8 mouse cellular contexts compared by ENCODE assay signal in genomic region chr17:66221256-66221655, GRCm38 (mm10).
DNase-seq lines count a peak whose midpoint lies in the region; ATAC-seq and TF ChIP-seq lines count a peak whose summit lies in the region.

No protein-coding gene starts in this region.

- no peak overlapping the region for H3K27ac ChIP-seq in CH12.LX (ENCODE audit: insufficient read depth, low read depth)
- H3K27ac ChIP-seq in kidney, postnatal 0 days: no peak overlapping the region
- H3K27ac ChIP-seq in liver, embryonic 14.5 days: no peak overlapping the region
- H3K27ac ChIP-seq in olfactory bulb, adult 2 months (ENCODE audit: insufficient read depth, low read depth, low read length): no peak overlapping the region

- TF ChIP-seq POLR2A in CH12.LX (IDR thresholded peaks at IDR 0.05; ENCODE audit: low read depth, low read length): no peak
- no peak for TF ChIP-seq POLR2A in olfactory bulb, adult 2 months (IDR thresholded peaks at IDR 0.05; ENCODE audit: insufficient read depth, low read depth, low read length)

- in situ Hi-C loops in CH12.LX (cut with MboI; ENCODE audit: low pct_ligation_motif_present, low pct_unique_long_range_greater_than_20kb, low sequenced_read_pairs): no loop called here

- 6% methylated on average over 8 of the region's 8 CpGs for WGBS in kidney, postnatal 0 days
- 6% methylated on average over 8 of the region's 8 CpGs for WGBS in liver, embryonic 14.5 days (ENCODE audit: insufficient replicate concordance)
- 6% methylated on average over 8 of the region's 8 CpGs for WGBS in olfactory bulb, adult 2 months

- dilution Hi-C loops in CH12.LX (cut with MboI; ENCODE audit: extremely low pct_ligation_motif_present, extremely low pct_unique_long_range_greater_than_20kb, low sequenced_read_pairs): no loop called here

- H3K4me2 ChIP-seq in CH12.LX (ENCODE audit: insufficient read depth, low read depth, poor library complexity, severe bottlenecking): no peak overlapping the region
- no peak overlapping the region for H3K4me2 ChIP-seq in kidney, postnatal 0 days (ENCODE audit: low read length)
- no peak overlapping the region for H3K4me2 ChIP-seq in liver, embryonic 14.5 days (ENCODE audit: low read depth)

- H3K4me1 ChIP-seq in CH12.LX (ENCODE audit: control insufficient read depth in 1 of 2, insufficient read depth in 2 of 2): no peaks in the 10 kb centered on the region
- no peaks in the 10 kb centered on the region for H3K4me1 ChIP-seq in kidney, postnatal 0 days (replicated peaks; ENCODE audit: insufficient read depth, low read length)
- H3K4me1 ChIP-seq in liver, embryonic 14.5 days (replicated peaks; ENCODE audit: control insufficient read depth in 2 of 2, insufficient read depth in 2 of 2, low read length in 1 of 2): no peaks in the 10 kb centered on the region
- peaks cover 10% of the 10 kb centered on the region for H3K4me1 ChIP-seq in olfactory bulb, adult 2 months (ENCODE audit: control insufficient read depth, insufficient read depth, low read length)

- ATAC-seq in kidney, postnatal 0 days (replicated peaks; ENCODE audit: low FRiP score, low read depth): peak; percentile 61
- ATAC-seq in liver, embryonic 14.5 days (ENCODE audit: insufficient read depth): no peak

- H3K36me3 ChIP-seq in CH12.LX (replicated peaks in 1 of 2; ENCODE audit: control insufficient read depth in 1 of 2, insufficient read depth in 1 of 2, low read length in 1 of 2): no peaks in the 10 kb centered on the region
- no peaks in the 10 kb centered on the region for H3K36me3 ChIP-seq in kidney, postnatal 0 days (ENCODE audit: insufficient read depth, low read length)
- H3K36me3 ChIP-seq in liver, embryonic 14.5 days (replicated peaks; ENCODE audit: control insufficient read depth, insufficient read depth, low read depth): no peaks in the 10 kb centered on the region

- TF ChIP-seq RAD21 in CH12.LX (IDR thresholded peaks at IDR 0.05; ENCODE audit: low read depth, low read length): peak; percentile 79

- H3K9me3 ChIP-seq in CH12.LX (replicated peaks; ENCODE audit: low read length): no peaks in the 10 kb centered on the region
- no peaks in the 10 kb centered on the region for H3K9me3 ChIP-seq in kidney, postnatal 0 days (replicated peaks; ENCODE audit: low read length)
- no peaks in the 10 kb centered on the region for H3K9me3 ChIP-seq in liver, embryonic 14.5 days (ENCODE audit: control insufficient read depth, low read length)

- intact Hi-C loops in gastrocnemius, postnatal 14 days (cut with DNase I; ENCODE audit: low total_unique reads): no loop called here

- no peak overlapping the region for H3K4me3 ChIP-seq in CH12.LX (replicated peaks in 1 of 3; ENCODE audit: low read depth in 2 of 3, low read length in 2 of 3, poor library complexity in 1 of 3)
- no peak overlapping the region for H3K4me3 ChIP-seq in kidney, postnatal 0 days (replicated peaks; ENCODE audit: low read depth, low read length)
- no peak overlapping the region for H3K4me3 ChIP-seq in liver, embryonic 14.5 days (ENCODE audit: insufficient read depth in 1 of 2, low read depth in 2 of 2, low read length in 2 of 2)
- H3K4me3 ChIP-seq in olfactory bulb, adult 2 months (ENCODE audit: insufficient read depth, low read depth, low read length): no peak overlapping the region

- peak; percentile 36 to 88; a peak in 3 of 4 replicates for TF ChIP-seq CTCF in CH12.LX (conservative IDR thresholded peaks at IDR 0.05 in 1 of 2, IDR thresholded peaks at IDR 0.05 in 1 of 2; ENCODE audit: low read depth in 2 of 2, low read length in 2 of 2)
- peak; percentile 92 for TF ChIP-seq CTCF in kidney, postnatal 0 days (IDR thresholded peaks at IDR 0.05; ENCODE audit: low read depth)
- TF ChIP-seq CTCF in liver, embryonic 14.5 days (IDR thresholded peaks at IDR 0.05; ENCODE audit: low read depth): peak; percentile 86
- TF ChIP-seq CTCF in olfactory bulb, adult 2 months (IDR thresholded peaks at IDR 0.05; ENCODE audit: insufficient read depth, low read depth, low read length): peak; percentile 57

- no peak overlapping the region for H3K9ac ChIP-seq in CH12.LX (ENCODE audit: insufficient read depth, low read depth)
- no peak overlapping the region for H3K9ac ChIP-seq in kidney, postnatal 0 days (ENCODE audit: low read depth, low read length)
- H3K9ac ChIP-seq in liver, embryonic 14.5 days (replicated peaks): no peak overlapping the region

- peaks cover 7% of the 10 kb centered on the region for H3K27me3 ChIP-seq in CH12.LX (replicated peaks)
- H3K27me3 ChIP-seq in kidney, postnatal 0 days (ENCODE audit: insufficient read depth, low read length): no peaks in the 10 kb centered on the region
- H3K27me3 ChIP-seq in liver, embryonic 14.5 days (ENCODE audit: control insufficient read depth, insufficient read depth, low read length): no peaks in the 10 kb centered on the region

- H3K79me2 ChIP-seq in CH12.LX (replicated peaks; ENCODE audit: control insufficient read depth, extremely low read depth, insufficient read depth, poor library complexity, severe bottlenecking): no peaks in the 10 kb centered on the region

- TF ChIP-seq EP300 in CH12.LX (IDR thresholded peaks at IDR 0.05; ENCODE audit: low read length): no peak
- no peak for TF ChIP-seq EP300 in liver, embryonic 14.5 days (IDR thresholded peaks at IDR 0.05; ENCODE audit: low read depth)

- DNase-seq in CH12.LX (ENCODE audit: extremely low read depth) (peak; percentile 74), adipocyte (ENCODE audit: low spot score) (peak; percentile 84)
- peak; percentile 85 to 90 for DNase-seq in cerebellum, postnatal 36 days
- DNase-seq in gastrocnemius, postnatal 14 days: peak; percentile 59
- peak; percentile 89 for DNase-seq in kidney, postnatal 0 days (ENCODE audit: low spot score)
- peak in 2 of 3 experiments; percentile 28 to 33 for DNase-seq in liver, embryonic 14.5 days (ENCODE audit: low read depth in 3 of 3, low spot score in 3 of 3)
- peak; percentile 55 for DNase-seq in urinary bladder, postnatal 25 days (ENCODE audit: low spot score)

TF ChIP-seq in CH12.LX, 34 proteins besides CTCF, POLR2A, EP300 and RAD21:
- no peak for TF ChIP-seq JUND (conservative IDR thresholded peaks at IDR 0.05; ENCODE audit: low read depth, low read length)
- TF ChIP-seq IRF4 (IDR thresholded peaks at IDR 0.05; ENCODE audit: low read depth, low read length): no peak
- TF ChIP-seq MYC (IDR thresholded peaks at IDR 0.05; ENCODE audit: low read depth, low read length): peak; percentile 75; the same call in 1 of the 2 replicates
- TF ChIP-seq SMC3 (IDR thresholded peaks at IDR 0.05; ENCODE audit: low read depth, low read length): peak; percentile 68
- 0 out of 2 replicates have a peak, but pooled peaks have one; percentile 45 for TF ChIP-seq MAX (IDR thresholded peaks at IDR 0.05; ENCODE audit: low read length)
- no peak for TF ChIP-seq ZKSCAN1 (IDR thresholded peaks at IDR 0.05; ENCODE audit: borderline replicate concordance, low read depth, low read length)

Comparison
In these comparisons a context has a peak if more than half of its experiments do, and no peak if none do; other contexts are left out.
1. DNase-seq: peak in every context shown above with its lines; median percentile 89 in kidney, postnatal 0 days; 88 in cerebellum, postnatal 36 days; 84 in adipocyte; 74 in CH12.LX; 59 in gastrocnemius, postnatal 14 days; 55 in urinary bladder, postnatal 25 days; 30 in liver, embryonic 14.5 days.